Comparison of ENCODE assay signal across 14 mouse cellular contexts in the genomic region with DNA sequence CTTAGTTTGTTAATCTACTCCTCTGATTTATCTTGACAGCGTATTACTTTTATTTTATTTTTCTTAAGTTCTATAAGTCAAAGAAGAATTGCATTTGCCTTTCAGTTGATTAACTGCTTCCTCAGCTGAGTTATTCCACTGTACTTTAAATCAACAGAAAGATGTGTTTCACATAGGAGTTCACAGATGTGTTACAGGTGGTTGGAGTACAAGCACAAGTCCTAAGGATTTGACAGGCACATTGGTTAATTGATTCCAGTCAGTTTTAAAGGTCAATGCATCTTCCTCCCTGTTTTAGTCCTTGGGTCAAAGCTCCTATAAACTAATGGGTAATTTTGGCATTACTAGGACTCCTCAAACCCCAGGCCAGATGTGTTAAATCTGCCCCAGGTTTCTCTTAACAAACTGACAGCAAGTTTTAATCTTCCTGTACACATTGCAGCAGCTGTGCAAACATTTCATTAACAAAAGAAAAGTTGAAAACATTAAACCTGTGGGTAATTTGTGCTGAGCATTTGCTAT.
"Had no signal": no experiment of that assay in that cellular context is flagged by ENCODE, and none has a peak within 500 bp of the region (broad histone marks: within the 10 kb centered on the region; RNA-seq: fewer than 3 reads in every experiment).

No protein-coding gene starts in this region.

- H3K4me1 ChIP-seq: limb, embryonic 12.5 days; liver, embryonic 13.5 days; lung, embryonic 15.5 days; megakaryocyte, embryonic 14.5 days; midbrain, embryonic 13.5 days had no signal

- DNase-seq: kidney, postnatal 10 days; liver; liver, embryonic 13.5 days; liver, postnatal 0 days; lung, postnatal 14 days; right cerebral cortex, postnatal 14 days; thymus, adult 18-20 months; thymus, postnatal 14 days had no signal

- H3K9ac ChIP-seq: limb, embryonic 12.5 days; liver, embryonic 13.5 days; liver, postnatal 0 days; lung, embryonic 15.5 days; midbrain, embryonic 13.5 days had no signal

- H3K9me3 ChIP-seq: limb, embryonic 12.5 days; liver, embryonic 13.5 days; lung, embryonic 15.5 days; megakaryocyte, embryonic 14.5 days; midbrain, embryonic 13.5 days had no signal

- H3K27ac ChIP-seq: limb, embryonic 12.5 days; liver, embryonic 13.5 days; lung, embryonic 15.5 days; macrophage; midbrain, embryonic 13.5 days had no signal

- ATAC-seq: intestine, postnatal 0 days; liver, postnatal 0 days; midbrain, embryonic 13.5 days had no signal

- H3K4me3 ChIP-seq: limb, embryonic 12.5 days; liver, embryonic 13.5 days; lung, embryonic 15.5 days; megakaryocyte, embryonic 14.5 days; midbrain, embryonic 13.5 days had no signal

- H3K36me3 ChIP-seq: limb, embryonic 12.5 days; liver, embryonic 13.5 days; lung, embryonic 15.5 days; midbrain, embryonic 13.5 days had no signal

- H3K27me3 ChIP-seq: limb, embryonic 12.5 days; liver, embryonic 13.5 days; lung, embryonic 15.5 days; megakaryocyte, embryonic 14.5 days; midbrain, embryonic 13.5 days had no signal

- H3K4me2 ChIP-seq: limb, embryonic 12.5 days; liver, embryonic 13.5 days; lung, embryonic 15.5 days; midbrain, embryonic 13.5 days had no signal
